Mouse (Mus musculus) megakaryocyte-erythroid progenitor cell, adult 5-6 weeks (primary cell): Measurements from ENCODE around the gene Ube2dnl2. TPM values are rescaled to one million over a fixed set of nuclear protein-coding genes. Genes with fewer than 3 reads are reported as not detected.

Experiments used
- ATAC-seq: replicated peaks from 2 replicates; pipeline ENCODE4 v1.8.0; 2016; ENCODE audit warnings: mild to moderate bottlenecking, inconsistent platforms; ENCODE audit not compliant: severe bottlenecking, poor library complexity, low FRiP score, low TSS enrichment
- total RNA-seq, 2 experiments: library from RNA; stranded (forward) in 1 of 2; stranded (reverse) in 1 of 2; fragments of 200-1000, 215-1000 nt in 1 of 2; fragments of >200 nt in 1 of 2; fragmentation: Nextera tagmentation in 1 of 2; gene quantifications; 2 replicates each; pipeline ENCODE4 v1.2.3; 2014 to 2017

Gene Ube2dnl2
- not detected in 2 replicates for total RNA-seq (2014; fragmentation: Nextera tagmentation)
- total RNA-seq (2017) = not detected in 2 replicates

- ATAC-seq = no peak
Measured at GRCm38 (mm10) chrX:114907282-114907681, at the start of gene Ube2dnl2. Gene Ube2dnl2 (plus strand): TSS chrX:114907582.

GRCm38 (mm10) chrX:114895489-114895888 lies 11.9 kb upstream of the Ube2dnl2 start:
- ATAC-seq = no peak

- no peak for ATAC-seq
Measured at GRCm38 (mm10) chrX:114897506-114897905, 9.9 kb upstream of the Ube2dnl2 start.

GRCm38 (mm10) chrX:114903391-114903790 lies 4.0 kb upstream of the Ube2dnl2 start:
- no peak for ATAC-seq

GRCm38 (mm10) chrX:114904712-114905111 lies 2.7 kb upstream of the Ube2dnl2 start, which contains the start of gene Ube2dnl1:
Gene Ube2dnl1 (plus strand): TSS chrX:114905012.
- no peak for ATAC-seq

- ATAC-seq = no peak
Measured at GRCm38 (mm10) chrX:114955066-114955465, 47.7 kb downstream of the Ube2dnl2 start.

Other genes with a start within 250 kb of the Ube2dnl2 start
- gene Ube2dnl1, start 2.6 kb upstream of the Ube2dnl2 start, total RNA-seq (2014; fragmentation: Nextera tagmentation) = not detected in 2 replicates
- gene Ube2dnl1, start 2.6 kb upstream of the Ube2dnl2 start, total RNA-seq (2017) = not detected in 2 replicates